Mouse (Mus musculus) testis, adult 2 months (tissue): ENCODE results near the gene Slc39a2. TPM values are rescaled to one million over a fixed set of nuclear protein-coding genes. Genes with fewer than 3 reads are reported as not detected.
A peak's percentile ranks its signal among the peaks of the same experiment; 100 is the strongest.

Source experiments
- H3K27ac ChIP-seq: fragments of 200-500 bp; 2 replicates; pipeline ENCODE4 v1.5.1; 2012; ENCODE audit warnings: low read depth, low read length; ENCODE audit not compliant: control insufficient read depth, insufficient read depth
- H3K27me3 ChIP-seq: fragments of 200-500 bp; 2 replicates; pipeline ENCODE4 v1.6.1; 2012; ENCODE audit warnings: mild to moderate bottlenecking, low read length, moderate library complexity; ENCODE audit not compliant: control insufficient read depth, insufficient read depth
- H3K36me3 ChIP-seq: fragments of 200-500 bp; 2 replicates; pipeline ENCODE4 v1.6.1; 2012; ENCODE audit warnings: mild to moderate bottlenecking, low read length; ENCODE audit not compliant: control insufficient read depth, insufficient read depth
- H3K4me1 ChIP-seq: fragments of 200-500 bp; 2 replicates; pipeline ENCODE4 v1.6.1; 2012; ENCODE audit warnings: low read length; ENCODE audit not compliant: control insufficient read depth, insufficient read depth
- H3K4me3 ChIP-seq: fragments of 200-500 bp; 2 replicates; pipeline ENCODE4 v1.5.1; 2012; ENCODE audit warnings: low read depth, mild to moderate bottlenecking, low read length, moderate library complexity, mixed read lengths; ENCODE audit not compliant: control insufficient read depth
- CTCF ChIP-seq: fragments of 200-500 bp; IDR thresholded peaks from 2 replicates; pipeline ENCODE4 v1.5.1; 2012; ENCODE audit warnings: low read depth, mild to moderate bottlenecking, inconsistent platforms, low read length, moderate library complexity; ENCODE audit not compliant: control insufficient read depth, insufficient read depth, insufficient replicate concordance
- POLR2A ChIP-seq: fragments of 200-500 bp; IDR thresholded peaks from 2 replicates; pipeline ENCODE4 v1.6.1; 2012; ENCODE audit warnings: low read depth, mild to moderate bottlenecking, inconsistent platforms, low read length, moderate library complexity; ENCODE audit not compliant: control insufficient read depth
- polyA plus RNA-seq: library from polyadenylated mRNA; depleted of rRNA; stranded (reverse); fragments of >200 nt; gene quantifications from 2 replicates; pipeline ENCODE4 v1.2.3, GENCODE M21; 2012

The Slc39a2 gene
- polyA plus RNA-seq, 1 experiment: 0.30 TPM

- Histone ChIP-seq H3K4me1 (no peaks in the 10 kb centered on the region), H3K27ac (no peak overlapping the region), H3K36me3 (no peaks in the 10 kb centered on the region), H3K4me3 (no peak overlapping the region), H3K27me3 (no peaks in the 10 kb centered on the region)
- TF ChIP-seq CTCF (no peak), POLR2A (no peak)
Observed at GRCm38 (mm10) chr14:51903782-51904181, 11.1 kb downstream of the Slc39a2 start.

DNA sequence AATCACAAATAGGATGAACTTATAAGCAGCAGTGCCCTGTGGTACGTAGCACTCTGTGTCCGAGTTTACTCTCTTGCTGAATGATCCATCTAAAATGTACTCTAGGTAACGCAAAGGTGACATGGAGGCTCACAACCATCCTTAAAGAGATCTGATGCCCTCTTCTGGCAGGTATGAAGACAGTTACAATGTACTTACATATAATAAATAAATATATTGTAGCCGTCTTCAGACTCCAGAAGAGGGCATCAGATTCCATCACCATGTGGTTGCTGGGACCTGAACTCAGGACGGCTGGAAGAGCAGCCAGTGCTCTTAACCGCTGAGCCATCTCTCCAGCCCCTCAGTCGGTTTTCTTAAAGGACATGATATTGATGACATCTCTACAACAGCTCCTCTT lies 12.0 kb downstream of the Slc39a2 start:
- Histone ChIP-seq H3K27me3 (no peaks in the 10 kb centered on the region), H3K36me3 (no peaks in the 10 kb centered on the region), H3K4me1 (no peaks in the 10 kb centered on the region), H3K4me3 (no peak overlapping the region), H3K27ac (no peak overlapping the region)
- TF ChIP-seq CTCF (no peak), POLR2A (no peak)

- no peaks in the 10 kb centered on the region for H3K4me1 ChIP-seq
- H3K27ac ChIP-seq: no peak overlapping the region
- no peak for TF ChIP-seq CTCF
- TF ChIP-seq POLR2A: no peak
- no peaks in the 10 kb centered on the region for H3K27me3 ChIP-seq
- H3K4me3 ChIP-seq: no peak overlapping the region
- no peaks in the 10 kb centered on the region for H3K36me3 ChIP-seq
Observed at GRCm38 (mm10) chr14:51906102-51906501, 13.4 kb downstream of the Slc39a2 start.

DNA sequence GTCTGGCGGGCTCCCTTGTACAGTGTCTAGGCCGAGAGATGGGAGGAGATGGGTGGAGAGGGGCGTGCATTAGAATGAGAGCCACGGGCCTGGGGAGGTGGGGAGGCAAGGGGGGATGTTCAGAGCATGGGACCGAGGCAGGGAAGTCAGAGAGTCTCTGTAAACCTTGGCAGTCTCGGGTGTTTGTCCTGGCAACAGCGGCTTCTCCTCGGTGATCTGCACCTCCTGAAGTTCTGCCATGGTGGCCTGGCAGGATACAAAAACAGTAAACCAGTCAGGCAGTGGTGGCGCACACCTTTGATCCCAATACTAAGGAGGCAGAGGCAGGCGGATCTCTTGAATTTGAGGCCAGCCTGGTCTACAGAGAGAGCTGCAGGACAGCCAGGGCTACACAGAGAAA lies 18.6 kb downstream of the Slc39a2 start:
- no peaks in the 10 kb centered on the region for H3K27me3 ChIP-seq
- H3K27ac ChIP-seq: no peak overlapping the region
- no peak for TF ChIP-seq POLR2A
- no peak for TF ChIP-seq CTCF
- peaks cover 15% of the 10 kb centered on the region for H3K4me1 ChIP-seq
- no peak overlapping the region for H3K4me3 ChIP-seq
- no peaks in the 10 kb centered on the region for H3K36me3 ChIP-seq

DNA sequence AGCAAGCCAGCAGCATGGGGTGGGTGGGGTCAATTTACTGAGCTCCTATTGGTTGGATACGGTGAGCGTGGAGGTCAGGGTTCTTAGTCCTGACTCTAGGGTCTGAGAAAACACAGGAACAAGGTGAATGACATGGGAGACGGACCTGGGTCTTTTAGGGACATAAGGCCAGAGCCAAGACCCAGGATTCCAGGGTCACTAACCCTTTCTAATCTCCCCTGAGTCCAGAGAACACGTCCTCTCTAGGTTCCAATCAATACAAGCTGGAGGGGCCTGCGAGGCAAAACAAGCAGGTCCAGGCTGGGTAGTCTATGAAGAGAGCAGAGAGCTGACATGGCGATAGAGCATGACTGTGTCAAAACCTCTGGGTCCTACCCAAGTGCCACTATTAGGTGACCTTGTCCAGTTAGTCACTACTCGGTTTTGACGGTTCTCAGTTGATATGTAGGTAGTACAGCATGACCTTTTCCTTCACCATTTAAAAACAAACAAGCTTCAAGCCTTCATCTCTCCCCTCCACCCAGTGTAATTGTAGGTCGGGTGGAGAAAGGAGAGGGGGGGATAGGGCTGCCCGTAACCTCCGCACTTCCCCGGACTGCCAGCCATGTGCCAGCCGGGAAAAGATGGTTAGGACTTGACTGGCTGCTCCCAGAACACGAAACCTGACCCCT lies 19.8 kb downstream of the Slc39a2 start:
- TF ChIP-seq POLR2A (no peak), CTCF (no peak)
- Histone ChIP-seq H3K27ac (no peak overlapping the region), H3K27me3 (no peaks in the 10 kb centered on the region), H3K36me3 (no peaks in the 10 kb centered on the region), H3K4me3 (peak overlapping the region; percentile 76), H3K4me1 (peaks cover 15% of the 10 kb centered on the region)

DNA sequence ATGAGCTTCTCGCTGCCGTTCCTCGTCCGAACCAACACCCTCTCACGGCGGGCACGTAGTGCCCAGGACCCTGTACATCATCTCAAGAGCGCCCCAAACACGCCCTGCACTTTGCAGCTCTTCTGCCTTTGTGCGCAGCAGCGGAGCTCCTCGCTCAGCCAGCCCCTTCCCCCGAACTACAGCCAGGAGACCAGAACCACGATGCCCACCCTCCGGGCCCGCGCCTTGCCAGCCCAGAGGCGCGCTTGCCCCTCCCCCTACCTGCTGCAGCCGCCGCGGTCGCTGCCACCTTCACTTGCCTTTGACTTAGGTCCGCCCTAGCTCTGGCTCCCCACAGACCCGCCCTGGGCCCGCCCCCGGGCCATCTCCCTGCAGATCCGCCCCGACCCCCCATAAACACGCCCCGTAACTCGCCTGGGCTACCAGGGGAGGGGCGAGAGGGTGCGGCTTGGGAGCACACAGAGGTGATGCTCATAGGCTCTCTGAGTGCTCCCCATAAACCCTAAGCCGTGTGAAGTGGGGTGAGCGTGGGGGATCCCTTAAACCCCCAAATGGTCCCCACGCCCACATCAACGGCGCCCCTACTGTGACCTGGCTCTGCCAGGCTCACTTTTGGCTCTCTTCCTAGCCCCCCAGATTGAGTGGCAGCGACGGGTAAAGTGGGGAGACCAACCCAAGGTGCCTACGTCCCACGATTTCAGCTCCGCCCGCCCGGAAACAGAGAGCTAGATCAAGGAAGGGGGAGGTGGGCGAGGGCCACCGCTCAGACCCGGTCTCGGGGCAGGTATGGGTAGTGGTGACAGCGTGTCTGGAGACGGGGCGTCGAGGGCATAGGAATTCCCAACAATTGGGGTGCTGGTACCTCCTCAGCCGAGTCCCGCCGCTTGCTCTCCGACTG lies 20.6 kb downstream of the Slc39a2 start:
- Histone ChIP-seq H3K4me3 (peak overlapping the region; percentile 76), H3K4me1 (peaks cover 15% of the 10 kb centered on the region), H3K36me3 (no peaks in the 10 kb centered on the region), H3K27ac (peak overlapping the region; percentile 72), H3K27me3 (no peaks in the 10 kb centered on the region)
- TF ChIP-seq POLR2A: no peak; the same call in 1 of the 2 replicates
- no peak for TF ChIP-seq CTCF
